ENCODE assay signal across 37 mouse cellular contexts in the genomic region with DNA sequence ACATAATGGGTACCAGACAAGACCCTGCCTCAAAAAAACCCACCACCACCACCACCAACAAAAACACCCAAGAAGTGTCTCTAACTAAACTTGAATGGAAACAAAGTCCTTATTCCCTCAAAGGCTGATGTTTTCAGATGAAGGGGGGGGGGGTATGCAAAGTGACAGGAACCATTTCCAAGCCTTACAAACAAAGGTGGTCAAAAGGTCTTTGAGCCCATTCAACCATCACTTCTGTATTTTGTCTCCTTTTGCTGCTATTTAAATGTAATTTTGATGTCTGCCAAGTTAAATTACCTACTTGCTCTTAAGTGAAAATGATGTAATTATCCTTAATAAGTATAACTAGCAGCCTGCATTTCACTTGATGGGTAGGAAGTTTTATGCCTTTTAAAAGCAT. TPM values are rescaled to one million over a fixed set of nuclear protein-coding genes. Genes with fewer than 3 reads are reported as not detected.
"Had no signal": no experiment of that assay in that cellular context is flagged by ENCODE, and none has a peak within 500 bp of the region (broad histone marks: within the 10 kb centered on the region; RNA-seq: fewer than 3 reads in every experiment).

No protein-coding gene starts in this region.

- H3K27ac ChIP-seq: heart, embryonic 10.5 days; hindbrain, embryonic 10.5 days; hindbrain, embryonic 12.5 days; hindbrain, embryonic 14.5 days; intestine, embryonic 15.5 days; left cerebral cortex, adult 2 months; limb, embryonic 10.5 days; limb, embryonic 12.5 days; liver, embryonic 13.5 days; liver, embryonic 15.5 days had no signal

- H3K9me3 ChIP-seq: heart, embryonic 10.5 days; heart, embryonic 12.5 days; hindbrain, embryonic 12.5 days; intestine, embryonic 15.5 days; limb, embryonic 10.5 days; limb, embryonic 12.5 days; liver, embryonic 13.5 days; liver, embryonic 15.5 days had no signal

- H3K9ac ChIP-seq: heart, embryonic 12.5 days; hindbrain, embryonic 12.5 days; hindbrain, embryonic 14.5 days; intestine, embryonic 15.5 days; limb, embryonic 12.5 days; liver, embryonic 13.5 days; liver, embryonic 15.5 days; liver, postnatal 0 days had no signal

- H3K4me3 ChIP-seq: heart, embryonic 10.5 days; heart, embryonic 12.5 days; hindbrain, embryonic 10.5 days; hindbrain, embryonic 12.5 days; intestine, embryonic 15.5 days; left cerebral cortex, adult 2 months; limb, embryonic 10.5 days; limb, embryonic 12.5 days; liver, embryonic 13.5 days; liver, embryonic 15.5 days had no signal

- DNase-seq: gastrocnemius, postnatal 10 days; gastrocnemius, postnatal 25 days; heart, adult 18-20 months; heart, postnatal 10 days; heart, postnatal 4 days; kidney, adult 18-20 months; kidney, adult 8-10 months; kidney, postnatal 10 days; kidney, postnatal 25 days; kidney, postnatal 4 days; liver; liver, embryonic 13.5 days; liver, postnatal 0 days had no signal

- H3K27me3 ChIP-seq: heart, embryonic 12.5 days; hindbrain, embryonic 12.5 days; intestine, embryonic 15.5 days; limb, embryonic 12.5 days; liver, embryonic 13.5 days had no signal

- H3K4me2 ChIP-seq: heart, embryonic 12.5 days; hindbrain, embryonic 12.5 days; hindbrain, embryonic 14.5 days; intestine, embryonic 15.5 days; limb, embryonic 12.5 days; liver, embryonic 11.5 days; liver, embryonic 13.5 days; liver, embryonic 15.5 days had no signal

- H3K36me3 ChIP-seq: heart, embryonic 10.5 days; heart, embryonic 12.5 days; hindbrain, embryonic 10.5 days; hindbrain, embryonic 12.5 days; intestine, embryonic 15.5 days; limb, embryonic 10.5 days; limb, embryonic 12.5 days; liver, embryonic 13.5 days; liver, embryonic 15.5 days had no signal

- H3K4me1 ChIP-seq: heart, embryonic 12.5 days; intestine, embryonic 15.5 days; limb, embryonic 10.5 days; limb, embryonic 12.5 days had no signal

- ATAC-seq: hindbrain, embryonic 16.5 days; inflammation-experienced regulatory T-cells, adult 6 months; intestine, embryonic 15.5 days; intestine, postnatal 0 days; liver, postnatal 0 days had no signal

RNA-seq across cellular contexts. Expression of gene Erv3, which starts 7.1 kb away (rescaled TPM):
- total RNA-seq: gastrocnemius, postnatal 10 days; gastrocnemius, postnatal 25 days; granulocyte monocyte progenitor cell, adult 5-6 weeks; heart, adult 18-20 months; heart, adult 8-10 months; heart, postnatal 10 days; heart, postnatal 25 days; heart, postnatal 4 days had no signal
- polyA plus RNA-seq: heart, embryonic 10.5 days; heart, embryonic 12.5 days; heart, embryonic 14.5 days; heart, embryonic 16.5 days; hindbrain, embryonic 12.5 days; hindbrain, embryonic 16.5 days; inflammation-experienced regulatory T-cells, adult 6 months; intestine, embryonic 15.5 days; intestine, postnatal 0 days; kidney, embryonic 14.5 days; kidney, embryonic 16.5 days; limb, embryonic 10.5 days; limb, embryonic 12.5 days; liver, embryonic 11.5 days; liver, embryonic 13.5 days; liver, embryonic 15.5 days; liver, postnatal 0 days had no signal

RNA-seq across cellular contexts. Expression of gene Prn, which starts 43.1 kb away (rescaled TPM):
- total RNA-seq: gastrocnemius, postnatal 10 days; gastrocnemius, postnatal 4 days; granulocyte monocyte progenitor cell, adult 5-6 weeks; layer of hippocampus, postnatal 25 days had no signal
- polyA plus RNA-seq: heart, embryonic 14.5 days; heart, embryonic 16.5 days; hindbrain, embryonic 10.5 days; hindbrain, embryonic 12.5 days; hindbrain, embryonic 14.5 days; hindbrain, embryonic 16.5 days; inflammation-experienced regulatory T-cells, adult 6 months; intestine, postnatal 0 days; kidney, embryonic 14.5 days; limb, embryonic 10.5 days; limb, embryonic 12.5 days; limb, embryonic 14.5 days; liver, embryonic 11.5 days; liver, embryonic 13.5 days; liver, embryonic 15.5 days; liver, postnatal 0 days had no signal
